Mouse (Mus musculus): Measurements from ENCODE around the gene Acaca.
"Not testable (repeated sequence)": the region's sequence is repeated elsewhere in the genome, so short reads cannot be mapped to it uniquely, and the experiment has no call there.

The Acaca gene

DNA sequence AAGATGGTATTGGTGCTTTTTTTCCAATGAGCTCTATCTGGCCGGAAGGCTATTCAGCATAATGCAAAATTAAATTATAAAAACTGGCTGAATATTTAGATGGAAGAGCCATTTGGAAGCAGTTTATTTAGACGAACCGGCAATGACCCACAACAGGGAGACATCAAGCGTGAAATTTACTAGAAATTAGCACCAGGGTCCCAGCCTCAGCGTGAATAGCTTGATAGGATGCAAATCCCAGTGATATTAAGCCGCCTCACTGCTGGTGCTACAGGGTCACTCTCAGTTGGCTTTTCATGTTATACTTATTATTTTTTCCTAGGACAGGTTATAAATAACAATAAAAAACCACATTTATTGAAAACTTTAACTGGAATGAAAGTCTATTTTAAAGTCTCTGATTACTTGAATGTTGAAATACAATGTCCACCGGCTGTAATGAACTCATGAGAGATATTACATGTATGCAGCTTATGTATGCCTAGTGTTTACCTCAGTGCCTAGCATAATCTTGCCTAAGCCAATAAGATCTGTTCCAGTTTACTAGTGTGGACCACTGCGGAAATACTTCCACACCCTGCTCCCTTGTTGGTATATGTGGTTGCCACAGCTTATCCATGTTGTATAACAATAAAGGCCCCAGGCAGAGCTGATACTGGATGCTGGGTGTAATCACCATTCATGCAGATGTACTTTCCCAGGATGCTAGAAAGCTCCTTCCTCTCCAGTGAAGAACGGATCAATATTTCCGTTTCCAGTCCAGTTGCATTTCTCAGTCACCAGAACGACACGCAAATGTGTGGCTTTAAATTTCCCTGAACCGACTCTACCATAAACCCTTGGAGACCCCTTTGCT lies 247.3 kb downstream of the Acaca start:
- no peak for DNase-seq (ENCODE audit: extremely low read depth, low read depth, low spot score)

- no peak for DNase-seq (ENCODE audit: extremely low read depth, low read depth, low spot score)
These were observed 253.0 kb downstream of the Acaca start for GRCm38 (mm10) chr11:84382450-84382849.

DNA sequence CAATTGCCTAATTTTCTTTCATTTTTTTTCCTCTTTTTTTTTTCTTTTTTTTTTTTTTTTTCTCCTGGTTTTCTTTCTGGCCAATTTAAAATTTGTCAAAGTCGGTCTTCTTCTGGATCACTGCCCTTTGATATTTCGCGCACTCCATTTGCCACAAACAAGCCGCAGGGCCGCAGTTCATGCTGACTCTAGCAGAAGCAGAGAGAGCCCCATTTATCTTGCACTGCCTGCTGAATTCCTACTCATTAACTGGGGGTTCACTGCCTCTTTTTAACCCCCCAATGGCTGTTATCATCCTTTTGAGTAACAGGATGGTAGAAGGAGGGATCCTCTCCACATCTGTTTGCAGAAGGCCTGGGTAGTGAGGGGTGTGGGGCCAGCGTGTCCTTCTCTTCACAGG lies 254.4 kb downstream of the Acaca start:
- DNase-seq (ENCODE audit: extremely low read depth, low read depth, low spot score) = no peak

- no peak for DNase-seq (ENCODE audit: extremely low read depth, low read depth, low spot score)
These were observed 259.9 kb downstream of the Acaca start for GRCm38 (mm10) chr11:84389332-84389731.

- no peak for DNase-seq (ENCODE audit: extremely low read depth, low read depth, low spot score)
These were observed 261.7 kb downstream of the Acaca start for GRCm38 (mm10) chr11:84391126-84391525.

DNA sequence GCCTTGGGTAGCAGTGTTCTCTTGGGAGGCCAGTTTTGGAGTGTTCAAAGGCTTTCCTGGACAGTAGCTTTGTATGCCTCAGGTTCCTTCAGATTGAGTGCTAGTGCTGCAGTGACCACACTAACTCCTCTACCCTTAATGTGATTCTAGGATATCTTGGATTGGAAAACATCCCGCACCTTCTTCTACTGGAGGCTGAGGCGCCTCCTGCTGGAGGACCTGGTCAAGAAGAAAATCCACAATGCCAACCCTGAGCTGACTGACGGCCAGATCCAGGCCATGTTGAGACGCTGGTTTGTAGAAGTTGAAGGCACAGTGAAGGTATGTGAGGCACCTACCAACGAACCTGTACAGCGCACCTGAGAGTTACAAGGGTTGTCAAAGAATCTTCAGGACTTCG lies 262.6 kb downstream of the Acaca start:
- DNase-seq (ENCODE audit: extremely low read depth, low read depth, low spot score) = not testable (repeated sequence)

GRCm38 (mm10) chr11:84393571-84393970 lies 264.1 kb downstream of the Acaca start:
- DNase-seq (ENCODE audit: extremely low read depth, low read depth, low spot score) = no peak

- DNase-seq (ENCODE audit: extremely low read depth, low read depth, low spot score) = peak; percentile 45
These were observed 265.5 kb downstream of the Acaca start for GRCm38 (mm10) chr11:84395010-84395409.

- DNase-seq (ENCODE audit: extremely low read depth, low read depth, low spot score) = no peak
These were observed 277.3 kb downstream of the Acaca start for GRCm38 (mm10) chr11:84406733-84407132.

GRCm38 (mm10) chr11:84410383-84410782 lies 280.9 kb downstream of the Acaca start:
- DNase-seq (ENCODE audit: extremely low read depth, low read depth, low spot score) = no peak

- no peak for DNase-seq (ENCODE audit: extremely low read depth, low read depth, low spot score)
These were observed 281.6 kb downstream of the Acaca start for GRCm38 (mm10) chr11:84410879-84411641.

DNA sequence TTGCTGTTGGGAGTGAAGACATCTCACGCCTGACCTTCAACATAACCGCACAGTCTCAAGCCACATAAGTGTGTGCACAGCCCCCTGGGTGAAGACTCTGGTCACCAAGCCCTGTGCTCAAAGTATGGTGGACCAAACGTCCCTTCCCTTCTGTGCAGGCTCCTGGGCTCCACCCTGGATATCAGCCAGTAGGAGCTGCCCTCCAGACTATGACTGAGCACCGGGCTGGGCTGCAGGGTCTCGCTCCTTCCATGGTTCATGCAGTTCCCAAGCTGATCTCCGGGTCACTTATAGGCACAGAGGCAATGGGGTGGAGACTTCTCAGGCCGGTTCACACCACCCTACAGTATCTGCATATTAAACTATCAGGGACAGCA lies 282.2 kb downstream of the Acaca start:
- DNase-seq (ENCODE audit: extremely low read depth, low read depth, low spot score) = no peak

GRCm38 (mm10) chr11:84412201-84412934 lies 282.9 kb downstream of the Acaca start:
- no peak for DNase-seq (ENCODE audit: extremely low read depth, low read depth, low spot score)

DNA sequence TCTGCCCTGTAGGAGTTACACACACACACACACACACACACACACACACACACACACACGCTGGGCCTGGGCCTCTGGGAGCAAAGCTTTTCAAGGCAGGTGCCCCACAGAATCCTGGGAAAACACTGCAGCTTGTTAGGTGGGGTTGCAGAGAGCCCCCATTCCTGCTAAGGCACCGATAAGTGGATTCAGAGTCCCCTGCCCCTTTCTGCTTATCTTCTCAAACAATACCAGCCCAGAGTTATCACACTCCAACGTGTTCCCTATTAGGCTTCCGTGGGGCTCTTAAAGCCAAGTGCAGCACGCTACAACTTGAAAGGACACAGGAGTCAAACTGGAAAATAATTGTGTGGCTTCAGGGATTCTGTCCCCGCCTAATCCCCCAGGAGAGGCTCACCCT lies 283.6 kb downstream of the Acaca start:
- DNase-seq (ENCODE audit: extremely low read depth, low read depth, low spot score) = no peak

GRCm38 (mm10) chr11:84420779-84421178 lies 291.3 kb downstream of the Acaca start:
- no peak for DNase-seq (ENCODE audit: extremely low read depth, low read depth, low spot score)

DNA sequence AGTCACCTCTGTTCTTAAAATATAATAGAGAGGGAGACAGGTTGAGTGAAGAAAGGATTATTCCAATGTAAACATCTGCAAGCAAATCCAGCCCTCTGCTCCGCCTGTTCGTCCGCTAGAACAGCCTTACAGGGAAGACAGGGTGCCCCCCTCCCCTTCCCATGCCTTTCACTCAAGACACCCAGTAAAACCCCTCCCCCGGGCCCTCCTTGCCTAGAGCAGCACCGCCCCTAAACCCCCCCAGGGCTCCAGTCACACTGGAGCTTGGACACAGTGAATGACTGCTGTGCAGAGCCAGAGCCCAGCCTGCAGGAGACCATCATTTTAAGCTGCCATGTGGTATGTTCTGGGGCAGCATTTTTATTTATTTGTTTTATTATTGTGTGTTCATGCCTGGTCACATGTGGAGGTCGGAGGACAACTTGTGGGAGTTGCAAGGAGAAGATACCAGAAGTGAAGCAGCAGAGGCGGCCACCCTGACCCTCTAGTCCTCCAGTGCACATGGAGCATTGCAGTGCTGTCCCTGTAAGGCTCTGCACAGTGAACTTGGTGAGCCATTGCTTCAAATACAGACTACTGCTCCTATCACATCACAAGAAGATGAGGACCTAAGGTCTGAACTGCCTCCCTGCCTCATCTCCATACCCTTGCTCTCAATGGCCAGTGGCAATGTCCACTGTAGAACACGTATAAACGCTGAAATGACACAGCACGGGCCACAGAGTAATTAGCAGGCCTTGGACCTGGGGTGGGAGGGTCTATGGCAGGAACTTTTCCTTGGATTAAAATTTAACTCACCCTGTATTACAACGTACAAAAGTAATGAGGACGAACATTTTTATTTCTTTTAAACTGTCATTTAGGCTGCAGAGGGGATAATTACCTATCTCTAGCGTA lies 296.5 kb downstream of the Acaca start:
- DNase-seq (ENCODE audit: extremely low read depth, low read depth, low spot score) = no peak

GRCm38 (mm10) chr11:84426633-84426998 lies 297.1 kb downstream of the Acaca start:
- no peak for DNase-seq (ENCODE audit: extremely low read depth, low read depth, low spot score)

DNA sequence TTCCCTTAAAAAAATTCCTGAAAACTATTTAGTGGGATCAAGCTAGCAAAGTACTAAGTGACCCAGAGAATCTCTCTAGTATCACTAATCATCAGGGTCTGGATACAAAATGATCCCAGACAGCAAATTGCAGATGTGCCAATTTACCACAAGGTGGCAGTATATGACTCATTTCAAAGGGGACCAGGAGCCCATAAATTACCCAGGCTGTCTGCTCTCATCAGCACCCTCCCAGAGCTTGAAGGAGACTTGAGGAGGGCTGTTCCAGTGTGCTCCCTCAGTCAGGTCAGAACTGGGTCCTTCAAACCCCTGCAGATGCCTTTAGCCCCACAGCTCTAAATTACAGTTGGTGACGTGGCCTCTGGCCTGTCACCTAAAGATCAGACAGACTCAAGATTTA lies 300.1 kb downstream of the Acaca start:
- no peak for DNase-seq (ENCODE audit: extremely low read depth, low read depth, low spot score)

- DNase-seq (ENCODE audit: extremely low read depth, low read depth, low spot score) = no peak
These were observed 300.9 kb downstream of the Acaca start for GRCm38 (mm10) chr11:84430336-84430735.

DNA sequence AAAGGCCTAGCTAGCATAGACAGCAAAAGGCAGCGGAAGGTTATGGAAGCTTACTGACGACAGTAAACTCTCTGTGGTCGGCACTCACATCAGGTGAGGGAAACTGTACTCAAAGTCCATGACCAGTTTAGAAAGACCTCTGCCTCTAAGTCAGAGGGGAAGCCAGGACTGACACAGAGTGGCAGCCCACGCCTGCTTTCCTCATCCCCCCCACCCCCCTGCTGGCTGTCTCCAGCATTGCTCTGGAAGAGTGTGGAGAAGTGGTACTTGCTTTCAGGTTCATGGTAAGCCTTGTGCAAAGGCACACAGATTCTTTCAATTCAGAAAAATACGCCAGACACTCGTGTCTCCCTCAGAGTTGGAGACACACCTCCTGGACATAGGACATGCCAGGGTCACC lies 305.4 kb downstream of the Acaca start:
- no peak for DNase-seq (ENCODE audit: extremely low read depth, low read depth, low spot score)

DNA sequence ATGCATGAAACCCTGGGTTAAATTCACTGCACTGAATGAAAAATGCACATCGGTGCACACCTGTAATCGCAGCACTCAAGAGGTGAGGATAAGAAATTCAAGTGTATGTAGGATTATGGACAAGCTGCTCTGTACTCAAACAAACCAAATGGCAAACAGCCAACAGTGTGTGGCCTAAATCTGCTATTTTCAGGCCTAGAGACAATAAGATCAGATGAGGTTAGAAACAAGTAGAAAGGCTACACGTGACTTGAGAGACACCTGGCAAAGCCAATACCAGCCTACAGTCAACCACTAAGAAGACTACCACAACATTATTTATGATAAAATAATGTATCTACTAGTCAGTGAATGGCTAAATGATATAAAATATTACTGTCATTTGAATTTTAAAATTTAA lies 310.9 kb downstream of the Acaca start:
- DNase-seq (ENCODE audit: extremely low read depth, low read depth, low spot score) = no peak
